Mouse (Mus musculus) bone marrow, adult 2 months (tissue): ENCODE results near the gene Ltf.

Source experiments
- CTCF ChIP-seq: fragments of 200-500 bp; IDR thresholded peaks from 2 replicates; pipeline ENCODE4 v1.5.1; 2011; ENCODE audit warnings: low read length, control low read depth; ENCODE audit not compliant: control insufficient read depth, insufficient read depth
- POLR2A ChIP-seq: fragments of 200-500 bp; IDR thresholded peaks from 2 replicates; pipeline ENCODE4 v1.6.1; 2011; ENCODE audit warnings: low read depth, mild to moderate bottlenecking, control low read depth, low read length, borderline replicate concordance; ENCODE audit not compliant: control insufficient read depth

DNA sequence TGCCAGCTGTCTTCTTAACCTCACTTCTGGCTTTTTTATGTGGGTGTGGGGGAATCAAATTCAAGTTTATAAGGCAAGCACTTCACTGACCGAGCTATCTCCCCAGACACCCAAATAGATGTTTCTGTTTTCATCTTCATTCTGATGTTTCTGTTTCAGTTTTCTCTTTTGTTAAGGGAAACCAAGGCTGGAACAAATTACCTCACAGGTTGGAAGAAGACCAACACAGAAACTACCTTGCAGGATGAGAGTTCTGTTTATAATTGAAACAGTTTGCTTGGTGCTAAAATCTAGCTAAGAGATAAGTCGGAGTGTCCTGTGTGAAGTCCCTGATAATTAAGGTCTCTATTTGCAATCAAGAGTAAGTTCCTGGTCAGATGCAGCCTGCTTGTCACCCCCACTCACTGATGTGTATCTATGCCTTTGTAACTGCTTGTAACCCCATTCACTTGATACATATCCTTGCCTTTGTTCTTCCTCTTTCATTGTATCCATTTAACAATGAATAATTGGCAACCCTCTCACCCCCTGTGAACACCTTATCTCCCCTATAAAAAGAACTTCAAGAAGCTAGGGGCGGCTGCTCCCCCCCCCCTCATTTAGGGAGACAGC, 68.0 kb downstream of the Ltf start:
- TF ChIP-seq CTCF (no peak), POLR2A (no peak)
